Mouse (Mus musculus): ENCODE measurements around the gene Ranbp6. TPM values are rescaled to one million over a fixed set of nuclear protein-coding genes. Genes with fewer than 3 reads are reported as not detected.

Ranbp6 gene
- polyA plus RNA-seq, 1 experiment from 2014 or later: 7.6 TPM

- no peaks in the 10 kb centered on the region for H3K9me3 ChIP-seq (ENCODE audit: low read length)
- no peak overlapping the region for H3K4me3 ChIP-seq (ENCODE audit: low read depth, low read length)
- no peaks in the 10 kb centered on the region for H3K27me3 ChIP-seq (replicated peaks; ENCODE audit: insufficient read depth, low read length)
- no peak overlapping the region for H3K9ac ChIP-seq (replicated peaks; ENCODE audit: low read depth)
- H3K4me2 ChIP-seq (replicated peaks; ENCODE audit: low read depth, low read length): no peak overlapping the region
- no peaks in the 10 kb centered on the region for H3K4me1 ChIP-seq (ENCODE audit: insufficient read depth, low read depth, low read length)
- no peak overlapping the region for H3K27ac ChIP-seq (ENCODE audit: low read length)
- ATAC-seq (no peak), DNase-seq (ENCODE audit: low spot score) (no peak)
- no peak for TF ChIP-seq CTCF (IDR thresholded peaks at IDR 0.05)
- no peak for TF ChIP-seq EP300 (IDR thresholded peaks at IDR 0.05)
- 67% methylated on average over 12 of the region's 12 CpGs for WGBS
- H3K36me3 ChIP-seq (ENCODE audit: insufficient read depth, low read length): no peaks in the 10 kb centered on the region
Observed at GRCm38 (mm10) chr19:29823456-29824010, 10.8 kb upstream of the Ranbp6 start.

DNA sequence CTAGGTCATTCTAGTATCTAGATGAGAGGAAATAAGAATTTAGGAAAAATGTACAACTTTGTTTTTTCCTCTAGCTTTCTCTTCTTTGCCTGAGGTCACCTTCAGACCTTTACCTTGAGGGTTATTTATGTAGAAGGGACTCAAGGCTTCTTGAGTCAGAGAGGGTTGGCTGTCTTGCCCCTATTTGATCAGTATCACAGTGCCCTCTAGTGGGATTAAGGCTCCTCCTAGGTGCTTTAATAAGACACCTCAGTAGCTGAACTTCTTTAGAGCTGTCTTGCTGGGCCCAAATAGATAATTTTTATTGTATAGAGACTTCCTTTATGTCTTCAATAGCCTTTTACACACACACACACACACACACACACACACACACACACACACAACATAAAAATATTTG, 8.2 kb upstream of the Ranbp6 start:
- H3K36me3 ChIP-seq (ENCODE audit: insufficient read depth, low read length): no peaks in the 10 kb centered on the region
- ATAC-seq (peak; percentile 54; the same call in 1 of the 2 replicates), DNase-seq (ENCODE audit: low spot score) (peak; percentile 84)
- H3K9me3 ChIP-seq (ENCODE audit: low read length): no peaks in the 10 kb centered on the region
- peaks cover 4% of the 10 kb centered on the region; the same call in 1 of the 2 replicates for H3K27me3 ChIP-seq (replicated peaks; ENCODE audit: insufficient read depth, low read length)
- H3K4me2 ChIP-seq (replicated peaks; ENCODE audit: low read depth, low read length): no peak overlapping the region
- H3K4me1 ChIP-seq (ENCODE audit: insufficient read depth, low read depth, low read length): no peaks in the 10 kb centered on the region
- H3K4me3 ChIP-seq (ENCODE audit: low read depth, low read length): no peak overlapping the region
- H3K27ac ChIP-seq (ENCODE audit: low read length): no peak overlapping the region
- H3K9ac ChIP-seq (replicated peaks; ENCODE audit: low read depth): no peak overlapping the region
- no peak for TF ChIP-seq EP300 (IDR thresholded peaks at IDR 0.05)
- TF ChIP-seq CTCF (IDR thresholded peaks at IDR 0.05): peak; percentile 71

DNA sequence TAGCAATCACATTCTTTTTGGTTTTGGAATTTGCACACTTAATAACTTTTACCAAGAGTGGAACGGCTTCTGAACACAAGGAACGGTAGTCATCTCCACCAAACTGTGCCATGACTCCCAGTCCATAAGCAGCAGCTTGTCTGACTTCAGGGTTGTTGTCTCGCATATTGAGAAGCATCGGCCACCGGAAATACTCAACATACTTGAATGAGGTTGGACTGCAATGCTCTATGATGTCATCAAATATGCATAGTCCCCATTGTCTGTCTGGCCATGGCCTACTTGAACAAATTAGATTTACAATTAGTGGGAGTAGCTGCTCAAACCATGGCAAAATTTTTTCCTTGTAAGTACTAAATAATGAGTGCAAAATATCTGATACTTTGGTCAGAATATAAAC, 2.8 kb downstream of the Ranbp6 start:
- Histone ChIP-seq H3K27me3 (replicated peaks; ENCODE audit: insufficient read depth, low read length) (no peaks in the 10 kb centered on the region), H3K9me3 (ENCODE audit: low read length) (no peaks in the 10 kb centered on the region), H3K27ac (ENCODE audit: low read length) (no peak overlapping the region), H3K4me2 (replicated peaks; ENCODE audit: low read depth, low read length) (no peak overlapping the region), H3K9ac (replicated peaks; ENCODE audit: low read depth) (no peak overlapping the region), H3K36me3 (ENCODE audit: insufficient read depth, low read length) (no peaks in the 10 kb centered on the region), H3K4me1 (ENCODE audit: insufficient read depth, low read depth, low read length) (peaks cover 4% of the 10 kb centered on the region; the same call in 1 of the 2 replicates), H3K4me3 (ENCODE audit: low read depth, low read length) (no peak overlapping the region)
- DNase-seq (ENCODE audit: low spot score) (no peak), ATAC-seq (no peak)
- TF ChIP-seq CTCF (IDR thresholded peaks at IDR 0.05) (no peak), EP300 (IDR thresholded peaks at IDR 0.05) (no peak)
- 96% methylated on average over 5 of the region's 5 CpGs for WGBS

DNA sequence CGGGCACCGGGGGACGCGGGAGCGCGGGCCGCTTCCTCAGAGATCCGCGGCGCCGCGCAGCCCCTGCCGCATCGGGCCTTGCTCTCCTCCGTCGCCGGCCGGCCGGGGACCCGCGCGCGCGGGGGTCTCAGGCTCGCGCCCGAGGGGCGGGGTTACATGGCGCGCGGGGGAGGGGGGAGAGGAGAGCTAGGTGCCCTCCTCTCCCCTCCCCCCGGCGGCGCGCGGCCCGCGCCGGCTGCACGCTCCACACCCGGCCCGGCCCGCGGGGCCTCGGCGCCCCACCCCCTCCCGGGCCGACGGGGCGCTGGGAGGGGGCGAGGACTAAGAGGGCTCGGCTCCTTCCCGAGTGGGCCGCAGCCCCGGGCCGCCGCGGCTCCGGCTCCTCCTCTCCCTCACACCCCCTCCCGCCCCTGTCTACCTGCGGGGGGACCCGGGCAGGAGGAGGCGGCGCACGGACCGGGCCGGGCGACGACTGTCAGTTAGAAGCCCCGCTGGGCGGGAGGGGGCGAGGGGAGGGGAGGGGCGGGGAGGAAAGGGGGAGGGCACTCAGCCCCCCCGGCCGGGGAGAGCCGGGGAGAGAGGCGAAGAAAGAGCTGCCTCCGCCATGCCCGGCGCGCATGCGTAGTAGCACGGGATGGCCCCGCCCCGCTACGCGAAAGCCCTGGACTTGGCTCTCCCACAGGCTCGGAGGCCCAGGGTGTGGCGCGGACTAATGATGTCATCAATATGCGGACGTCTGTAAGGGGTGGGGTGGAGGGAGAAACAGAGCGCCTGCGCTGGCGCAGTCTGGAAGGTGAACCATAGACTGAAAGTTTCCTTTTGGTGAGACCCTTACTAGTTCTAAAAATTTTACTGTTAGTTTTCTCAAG, 6.6 kb downstream of the Ranbp6 start, which contains the start of gene 9930021J03Rik:
9930021J03Rik (minus strand) TSS at position 73 of the 869 bp plus-strand sequence.
- under 1% methylated on average over 52 of the region's 95 CpGs for WGBS
- peak within 1 kb of the TSS; percentile 82 for H3K9ac ChIP-seq (replicated peaks; ENCODE audit: low read depth)
- no peaks in the 10 kb centered on the region for H3K27me3 ChIP-seq (replicated peaks; ENCODE audit: insufficient read depth, low read length)
- TF ChIP-seq EP300 (IDR thresholded peaks at IDR 0.05) (no peak; the same call in 1 of the 2 replicates), CTCF (IDR thresholded peaks at IDR 0.05) (no peak)
- H3K4me2 ChIP-seq (replicated peaks; ENCODE audit: low read depth, low read length): peak within 1 kb of the TSS; percentile 96
- peak within 1 kb of the TSS; percentile 93 for H3K27ac ChIP-seq (ENCODE audit: low read length)
- H3K36me3 ChIP-seq (ENCODE audit: insufficient read depth, low read length): no peaks in the 10 kb centered on the region
- no peaks in the 10 kb centered on the region for H3K9me3 ChIP-seq (ENCODE audit: low read length)
- H3K4me3 ChIP-seq (ENCODE audit: low read depth, low read length): peak within 1 kb of the TSS; percentile 99
- DNase-seq (ENCODE audit: low spot score) (peak; percentile 98), ATAC-seq (peak; percentile 95)
- no peaks in the 10 kb centered on the region for H3K4me1 ChIP-seq (ENCODE audit: insufficient read depth, low read depth, low read length)

- no peak for TF ChIP-seq EP300 (IDR thresholded peaks at IDR 0.05)
- peak; percentile 17; the same call in 1 of the 2 replicates for TF ChIP-seq CTCF (IDR thresholded peaks at IDR 0.05)
- DNase-seq (ENCODE audit: low spot score): peak; percentile 64
- peak overlapping the region; percentile 82 for H3K9ac ChIP-seq (replicated peaks; ENCODE audit: low read depth)
- no peaks in the 10 kb centered on the region for H3K4me1 ChIP-seq (ENCODE audit: insufficient read depth, low read depth, low read length)
- peak; percentile 47 for ATAC-seq
- peak overlapping the region; percentile 99 for H3K4me3 ChIP-seq (ENCODE audit: low read depth, low read length)
- WGBS: under 1% methylated on average over 54 of the region's 72 CpGs
- no peaks in the 10 kb centered on the region for H3K36me3 ChIP-seq (ENCODE audit: insufficient read depth, low read length)
- peak overlapping the region; percentile 96 for H3K4me2 ChIP-seq (replicated peaks; ENCODE audit: low read depth, low read length)
- no peaks in the 10 kb centered on the region for H3K9me3 ChIP-seq (ENCODE audit: low read length)
- peak overlapping the region; percentile 93 for H3K27ac ChIP-seq (ENCODE audit: low read length)
- no peaks in the 10 kb centered on the region for H3K27me3 ChIP-seq (replicated peaks; ENCODE audit: insufficient read depth, low read length)
Observed at GRCm38 (mm10) chr19:29805101-29805916, 7.5 kb downstream of the Ranbp6 start.

GRCm38 (mm10) chr19:29803946-29804345, 8.8 kb downstream of the Ranbp6 start:
- no peak overlapping the region for H3K9ac ChIP-seq (replicated peaks; ENCODE audit: low read depth)
- no peaks in the 10 kb centered on the region for H3K9me3 ChIP-seq (ENCODE audit: low read length)
- 43% methylated on average over 3 of the region's 3 CpGs for WGBS
- ATAC-seq (no peak), DNase-seq (ENCODE audit: low spot score) (no peak)
- peak overlapping the region; percentile 6; the same call in 1 of the 2 replicates for H3K4me2 ChIP-seq (replicated peaks; ENCODE audit: low read depth, low read length)
- H3K4me1 ChIP-seq (ENCODE audit: insufficient read depth, low read depth, low read length): no peaks in the 10 kb centered on the region
- TF ChIP-seq EP300 (IDR thresholded peaks at IDR 0.05) (no peak), CTCF (IDR thresholded peaks at IDR 0.05) (no peak)
- H3K27ac ChIP-seq (ENCODE audit: low read length): no peak overlapping the region
- H3K36me3 ChIP-seq (ENCODE audit: insufficient read depth, low read length): no peaks in the 10 kb centered on the region
- H3K4me3 ChIP-seq (ENCODE audit: low read depth, low read length): no peak overlapping the region
- no peaks in the 10 kb centered on the region for H3K27me3 ChIP-seq (replicated peaks; ENCODE audit: insufficient read depth, low read length)

All from lung, postnatal 0 days (tissue).